Mouse (Mus musculus) lung, adult 2 months (tissue): ENCODE measurements at regions not wholly inside any gene's neighbourhood (a gene's known extent, or its start where the extent isn't known, plus 50 kb on each side); places are given as distances from the start of the nearest gene placed in this dataset.

Source experiments
- DNase-seq: peaks from one replicate; pipeline ENCODE4 v3.0.0; 2022
- H3K4me1 ChIP-seq: fragments of 200-500 bp; 2 replicates; pipeline ENCODE4 v1.6.1; 2011; ENCODE audit warnings: low read length; ENCODE audit not compliant: control insufficient read depth, insufficient read depth
- H3K4me3 ChIP-seq: fragments of 200-500 bp; replicated peaks from 2 replicates; pipeline ENCODE3; 2011; ENCODE audit warnings: low read depth, mild to moderate bottlenecking, control low read depth, low read length; ENCODE audit errors: extremely low read depth
- CTCF ChIP-seq: fragments of 200-500 bp; IDR thresholded peaks from 2 replicates; pipeline ENCODE4 v1.5.1; 2011; ENCODE audit warnings: mild to moderate bottlenecking, low read length, control low read depth; ENCODE audit not compliant: insufficient read depth
- POLR2A ChIP-seq: fragments of 200-500 bp; IDR thresholded peaks from 2 replicates; pipeline ENCODE4 v1.6.1; 2011; ENCODE audit warnings: low read depth, mild to moderate bottlenecking, control low read depth, low read length, borderline replicate concordance; ENCODE audit errors: extremely low read depth
- WGBS: fragments of 180-500 bp; shearing (Covaris S2); methylation state at CpG from one replicate; pipeline ENCODE4 v1.1.7; 2018; 5-methylcytosine and 5-hydroxymethylcytosine counted together

- no peak overlapping the region for H3K4me3 ChIP-seq
- WGBS = 75% methylated on average over 2 of the region's 2 CpGs
- TF ChIP-seq POLR2A (no peak), CTCF (no peak)
- no peaks in the 10 kb centered on the region for H3K4me1 ChIP-seq
- DNase-seq = no peak
Observed at GRCm38 (mm10) chr10:87639339-87639738, 117.7 kb downstream of the Pah start.

- no peaks in the 10 kb centered on the region for H3K4me1 ChIP-seq
Observed at GRCm38 (mm10) chr10:87649091-87649490, 127.5 kb downstream of the Pah start.

GRCm38 (mm10) chr10:87652139-87652740, 130.6 kb downstream of the Pah start:
- no peak for DNase-seq
- 80% methylated on average over 8 of the region's 8 CpGs for WGBS
- no peak for TF ChIP-seq POLR2A
- no peak for TF ChIP-seq CTCF
- no peak overlapping the region for H3K4me3 ChIP-seq
- no peaks in the 10 kb centered on the region for H3K4me1 ChIP-seq

More at GRCm38 (mm10) chr10:87649091-87649490, 127.5 kb downstream of the Pah start:
- WGBS = 8% methylated on average over 1 of the region's 1 CpGs
- no peak for DNase-seq
- H3K4me3 ChIP-seq = no peak overlapping the region
- TF ChIP-seq POLR2A (no peak), CTCF (no peak)

- DNase-seq = no peak
- TF ChIP-seq POLR2A = no peak
- TF ChIP-seq CTCF = no peak
- Histone ChIP-seq H3K4me3 (no peak overlapping the region), H3K4me1 (no peaks in the 10 kb centered on the region)
- whole genome bisulfite sequencing = 74% methylated on average over 4 of the region's 4 CpGs
Observed at GRCm38 (mm10) chr10:87654112-87654511, 132.5 kb downstream of the Pah start.

- WGBS = 68% methylated on average over 9 of the region's 9 CpGs
- TF ChIP-seq POLR2A (no peak), CTCF (no peak)
- H3K4me1 ChIP-seq = no peaks in the 10 kb centered on the region
- no peak for DNase-seq
- H3K4me3 ChIP-seq = no peak overlapping the region
Observed at GRCm38 (mm10) chr10:87666020-87666718, 144.6 kb downstream of the Pah start.

GRCm38 (mm10) chr10:87666719-87667387, 145.3 kb downstream of the Pah start:
- TF ChIP-seq POLR2A = no peak
- TF ChIP-seq CTCF = no peak
- DNase-seq = no peak
- Histone ChIP-seq H3K4me1 (no peaks in the 10 kb centered on the region), H3K4me3 (no peak overlapping the region)
- WGBS = 60% methylated on average over 7 of the region's 7 CpGs

GRCm38 (mm10) chr10:87667651-87668140, 146.1 kb downstream of the Pah start:
- DNase-seq = no peak
- Histone ChIP-seq H3K4me3 (no peak overlapping the region), H3K4me1 (no peaks in the 10 kb centered on the region)
- WGBS = 67% methylated on average over 10 of the region's 10 CpGs
- TF ChIP-seq POLR2A (no peak), CTCF (no peak)

- DNase-seq = no peak
- H3K4me1 ChIP-seq = no peaks in the 10 kb centered on the region
- TF ChIP-seq CTCF (no peak), POLR2A (no peak)
- no peak overlapping the region for H3K4me3 ChIP-seq
- WGBS = 47% methylated on average over 5 of the region's 5 CpGs
Observed at GRCm38 (mm10) chr10:87674740-87675420, 153.3 kb downstream of the Pah start.

- H3K4me3 ChIP-seq = no peak overlapping the region
- no peaks in the 10 kb centered on the region for H3K4me1 ChIP-seq
- 59% methylated on average over 4 of the region's 4 CpGs for WGBS
- TF ChIP-seq POLR2A (no peak), CTCF (no peak)
- DNase-seq = no peak
Observed at GRCm38 (mm10) chr10:87676041-87676672, 154.6 kb downstream of the Pah start.
